Mouse (Mus musculus) gastrocnemius, postnatal 10 days (tissue): ENCODE data around the gene Fam102a. TPM values are rescaled to one million over a fixed set of nuclear protein-coding genes. Genes with fewer than 3 reads are reported as not detected.
"Not testable (repeated sequence)": the region's sequence is repeated elsewhere in the genome, so short reads cannot be mapped to it uniquely, and the experiment has no call there.

Experiments
- DNase-seq: peaks from one replicate; pipeline ENCODE4 v3.0.0; 2021; ENCODE audit warnings: mixed read lengths
- long read RNA-seq, 2 experiments: library from polyadenylated mRNA; stranded (forward); transcript quantifications; one replicate each; pipeline ENCODE4 v2.0.0; 2021
- total RNA-seq, 2 experiments: library from RNA; stranded (reverse); gene quantifications; 2 replicates each; pipeline ENCODE4 v1.2.3; 2021

Gene Fam102a
- total RNA-seq = 1 to 10 TPM; 5.5 to 8.6 TPM
- long read RNA-seq, experiment 1, full-length matches to known transcripts = 9 of 12 reads
- long read RNA-seq, experiment 1, partial matches to known transcripts = 0 of 12 reads
- long read RNA-seq, experiment 1, other reads (novel, unspliced or antisense) = 3 of 12 reads
- long read RNA-seq, experiment 2, full-length matches to known transcripts = 8 of 12 reads
- long read RNA-seq, experiment 2, partial matches to known transcripts = 2 of 12 reads
- long read RNA-seq, experiment 2, other reads (novel, unspliced or antisense) = 2 of 12 reads

DNA sequence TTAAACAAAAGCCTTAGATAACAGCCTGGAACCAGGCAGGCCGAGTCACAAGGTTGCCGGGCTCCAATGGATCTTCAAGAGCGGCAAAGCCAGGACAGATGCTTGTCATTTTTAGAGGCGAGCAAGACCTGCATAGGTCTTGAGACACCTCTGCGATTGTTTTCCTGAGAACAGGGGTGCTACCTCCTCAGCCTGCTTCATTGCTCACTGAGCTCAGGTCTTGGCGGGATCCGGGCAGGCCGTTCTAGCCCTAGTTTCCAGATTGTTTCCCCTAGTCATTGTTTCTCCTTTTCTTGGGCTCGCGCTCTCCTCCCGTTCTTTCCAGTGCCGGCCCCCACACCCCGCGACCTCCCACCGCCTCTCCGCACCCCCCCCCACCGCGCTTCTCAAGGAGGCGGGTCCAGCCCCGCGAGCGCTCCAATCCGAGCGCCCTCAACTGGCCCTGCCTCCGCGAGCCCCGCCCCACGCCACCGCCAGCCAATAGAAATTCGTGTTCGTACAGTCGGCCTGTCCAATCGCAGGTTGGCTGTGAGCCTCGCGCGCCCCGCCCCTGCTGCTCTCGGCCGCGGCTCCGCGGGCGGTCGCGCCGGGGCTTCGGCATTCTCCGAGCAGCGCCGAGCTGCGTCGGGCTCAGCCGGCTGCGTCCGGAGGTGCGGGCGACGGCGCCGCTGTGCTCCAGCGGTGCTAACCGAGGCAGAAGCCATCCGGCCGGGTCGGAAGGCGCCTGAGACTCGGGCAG lies at the start of gene Fam102a:
Fam102a (plus strand) TSS at position 600 of the 739 bp plus-strand sequence.
- peak; percentile 100 for DNase-seq

GRCm38 (mm10) chr2:32485751-32486150 lies 49.4 kb upstream of the Fam102a start:
- DNase-seq = no peak

GRCm38 (mm10) chr2:32486155-32486554 lies 49.0 kb upstream of the Fam102a start:
- no peak for DNase-seq

DNA sequence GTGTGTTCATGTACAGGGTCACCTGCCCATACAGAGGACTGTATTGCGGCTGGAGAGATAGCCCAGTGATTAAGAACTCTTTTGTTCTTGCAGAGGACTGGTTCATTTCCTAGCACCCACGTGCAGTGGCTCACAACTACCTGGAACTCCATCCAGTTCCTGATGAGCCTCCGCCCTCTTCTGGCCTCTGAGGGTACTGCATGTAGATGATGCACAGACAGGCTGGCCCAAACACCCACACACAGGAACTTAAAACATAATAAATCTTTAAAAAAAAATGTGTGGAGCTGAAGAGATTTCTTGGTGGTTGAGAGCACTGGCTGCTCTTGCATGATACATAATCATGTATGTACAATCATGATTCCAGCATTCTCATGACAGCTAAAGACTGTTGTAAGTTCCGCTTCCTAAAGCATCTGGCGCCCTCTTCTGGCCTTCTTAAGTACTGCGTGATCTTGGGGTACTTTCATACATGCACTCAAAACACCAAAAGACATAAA lies 48.0 kb upstream of the Fam102a start:
- peak; percentile 93 for DNase-seq

DNA sequence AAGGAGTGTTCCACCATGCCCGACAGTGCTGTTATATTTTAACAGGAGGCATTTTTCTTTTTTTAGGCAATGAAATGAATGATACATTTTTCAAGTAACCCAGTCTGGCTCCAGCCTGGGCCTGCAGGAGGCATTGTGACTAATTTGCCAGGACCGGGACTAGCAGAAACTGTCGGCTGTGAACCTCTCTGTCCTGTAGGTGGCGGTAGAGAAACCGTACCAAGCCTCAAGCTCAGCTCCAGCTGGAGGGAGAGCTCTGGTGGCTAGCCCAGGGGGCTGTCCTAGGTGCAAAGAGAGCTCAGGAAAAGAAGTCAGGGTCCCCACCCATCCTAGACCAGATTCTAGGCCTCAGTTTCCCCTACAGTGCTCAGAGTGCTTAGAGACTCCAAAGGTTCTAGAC lies 46.5 kb upstream of the Fam102a start:
- peak; percentile 76 for DNase-seq

GRCm38 (mm10) chr2:32490730-32491129 lies 44.4 kb upstream of the Fam102a start:
- DNase-seq = not testable (repeated sequence)

DNA sequence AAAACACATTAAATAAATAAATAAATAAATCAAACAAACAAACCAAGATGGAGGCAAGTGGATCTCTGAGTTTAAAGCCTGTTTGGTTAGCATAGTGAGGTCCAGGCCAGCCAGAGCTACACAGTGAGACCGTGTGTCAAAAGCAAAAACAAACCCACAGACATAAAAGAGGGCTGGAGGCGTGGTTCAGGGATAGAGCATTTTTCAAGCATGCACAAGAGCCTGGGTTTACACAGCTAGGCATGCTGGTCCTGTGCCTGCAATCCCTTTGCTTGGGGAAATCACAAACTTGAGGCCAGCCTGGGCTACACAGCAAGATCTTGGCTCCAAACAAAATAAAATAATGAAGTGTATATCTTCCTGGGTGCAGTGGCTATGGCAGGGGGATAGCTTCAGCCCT lies 42.5 kb upstream of the Fam102a start:
- no peak for DNase-seq

- no peak for DNase-seq
Observed at GRCm38 (mm10) chr2:32493301-32493701, 41.8 kb upstream of the Fam102a start.

DNA sequence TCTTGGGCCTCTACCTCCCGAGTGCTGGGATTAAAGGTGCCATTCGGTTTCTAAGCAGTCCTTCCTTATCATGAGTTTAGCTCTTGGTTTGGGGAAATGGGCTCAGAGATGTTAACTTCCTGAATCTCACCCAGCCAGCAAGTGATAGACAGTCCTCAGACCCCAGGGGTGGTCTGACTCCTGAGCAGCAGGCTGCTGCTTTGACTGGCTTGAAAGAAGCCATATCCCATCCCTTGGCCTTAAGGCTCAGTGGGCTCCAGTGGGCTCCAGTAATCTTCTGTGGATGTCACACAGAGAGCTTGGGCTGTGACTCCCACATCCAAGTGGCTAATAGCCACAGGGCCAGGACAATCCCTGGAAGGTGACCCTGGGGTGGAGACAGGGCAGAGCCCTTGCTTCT lies 40.6 kb upstream of the Fam102a start:
- DNase-seq = no peak

- DNase-seq = no peak
Observed at GRCm38 (mm10) chr2:32495185-32495726, 39.9 kb upstream of the Fam102a start.

DNA sequence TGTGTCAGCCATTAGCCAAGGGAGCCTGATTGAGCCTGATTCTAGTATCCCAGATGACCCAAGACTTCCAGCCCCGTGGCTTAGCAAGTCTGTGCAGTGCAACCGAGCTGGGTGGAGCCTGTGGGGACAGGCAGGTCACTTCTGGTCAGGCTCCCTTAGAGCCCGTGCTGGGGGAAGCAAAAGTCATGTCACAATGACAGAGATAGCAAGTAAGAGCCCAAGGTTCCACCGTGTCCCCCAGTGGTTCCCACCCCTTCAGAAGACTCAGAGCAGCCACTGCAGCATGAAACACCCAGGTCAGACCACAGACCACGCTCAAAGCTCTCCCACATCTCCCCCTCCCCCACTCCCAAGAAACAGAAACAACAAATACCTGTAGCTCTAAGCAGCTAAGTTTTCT lies 38.9 kb upstream of the Fam102a start:
- no peak for DNase-seq

DNA sequence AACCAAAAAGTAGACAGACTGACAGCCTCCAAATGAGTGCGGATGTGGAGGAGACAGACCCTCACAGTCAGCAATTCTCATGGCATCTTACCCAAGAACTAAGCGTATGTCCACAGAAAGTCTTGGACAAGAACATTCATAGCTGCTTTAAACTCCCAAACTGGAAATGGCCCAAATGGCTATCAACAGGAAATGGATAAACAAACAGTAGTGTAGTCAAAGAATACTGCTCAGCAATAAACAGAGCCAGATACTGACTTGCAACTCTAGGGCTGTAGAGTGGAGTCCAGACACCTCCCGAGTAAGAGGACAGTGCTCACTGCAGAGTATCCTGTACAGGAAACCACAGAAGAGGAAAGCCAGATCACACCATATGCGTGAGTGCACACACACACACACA lies 35.8 kb upstream of the Fam102a start:
- DNase-seq = no peak

- DNase-seq = no peak
Observed at GRCm38 (mm10) chr2:32500461-32500860, 34.7 kb upstream of the Fam102a start.

DNA sequence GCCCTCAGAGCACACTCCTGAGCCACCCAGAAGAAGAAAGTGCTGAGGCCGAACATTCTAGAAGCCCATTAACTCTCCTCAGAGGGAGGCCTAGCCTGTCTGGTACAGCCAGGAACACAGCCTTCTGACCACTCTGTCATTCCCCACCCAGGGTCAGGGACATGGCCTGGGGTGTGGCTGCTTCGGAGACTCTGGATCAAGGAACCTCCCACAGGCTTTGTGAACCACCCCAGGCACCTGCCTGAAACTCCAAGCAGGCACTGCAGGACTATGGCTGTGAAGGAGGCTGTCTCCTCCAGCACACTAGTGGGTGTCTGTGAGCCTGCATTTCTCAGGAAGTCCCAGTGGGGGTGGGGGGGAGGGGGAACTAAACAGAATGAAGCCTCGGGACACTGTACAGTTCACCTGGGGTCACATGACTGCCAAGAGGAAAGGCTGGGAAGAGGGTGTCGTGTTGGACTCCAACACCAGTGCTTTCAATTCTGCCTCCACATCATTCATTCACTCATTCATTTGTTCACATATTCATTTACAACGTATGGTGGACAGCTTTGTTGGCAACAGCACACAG lies 33.3 kb upstream of the Fam102a start:
- no peak for DNase-seq

GRCm38 (mm10) chr2:32502843-32503242 lies 32.3 kb upstream of the Fam102a start:
- no peak for DNase-seq

DNA sequence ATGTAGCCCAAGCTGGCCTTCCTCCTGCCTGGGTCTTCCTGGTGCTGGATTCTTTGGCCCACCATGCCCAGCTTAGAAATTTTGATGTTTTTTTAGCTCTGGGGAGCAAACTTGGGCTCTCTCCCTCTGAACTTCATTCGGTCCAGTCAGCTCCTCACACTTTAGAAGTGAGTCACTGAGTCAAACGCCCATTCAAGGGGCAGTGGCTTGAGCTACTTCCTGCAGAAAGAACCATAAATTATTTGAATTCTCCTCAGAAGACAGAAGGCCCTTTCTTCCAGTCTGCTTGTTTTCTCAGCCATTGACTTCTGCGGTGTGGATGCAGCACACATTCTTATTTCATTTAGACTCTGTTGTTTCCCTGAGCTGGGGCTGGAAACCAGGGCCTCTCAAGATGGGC lies 31.5 kb upstream of the Fam102a start:
- no peak for DNase-seq

GRCm38 (mm10) chr2:32505536-32505935 lies 29.6 kb upstream of the Fam102a start:
- no peak for DNase-seq

DNA sequence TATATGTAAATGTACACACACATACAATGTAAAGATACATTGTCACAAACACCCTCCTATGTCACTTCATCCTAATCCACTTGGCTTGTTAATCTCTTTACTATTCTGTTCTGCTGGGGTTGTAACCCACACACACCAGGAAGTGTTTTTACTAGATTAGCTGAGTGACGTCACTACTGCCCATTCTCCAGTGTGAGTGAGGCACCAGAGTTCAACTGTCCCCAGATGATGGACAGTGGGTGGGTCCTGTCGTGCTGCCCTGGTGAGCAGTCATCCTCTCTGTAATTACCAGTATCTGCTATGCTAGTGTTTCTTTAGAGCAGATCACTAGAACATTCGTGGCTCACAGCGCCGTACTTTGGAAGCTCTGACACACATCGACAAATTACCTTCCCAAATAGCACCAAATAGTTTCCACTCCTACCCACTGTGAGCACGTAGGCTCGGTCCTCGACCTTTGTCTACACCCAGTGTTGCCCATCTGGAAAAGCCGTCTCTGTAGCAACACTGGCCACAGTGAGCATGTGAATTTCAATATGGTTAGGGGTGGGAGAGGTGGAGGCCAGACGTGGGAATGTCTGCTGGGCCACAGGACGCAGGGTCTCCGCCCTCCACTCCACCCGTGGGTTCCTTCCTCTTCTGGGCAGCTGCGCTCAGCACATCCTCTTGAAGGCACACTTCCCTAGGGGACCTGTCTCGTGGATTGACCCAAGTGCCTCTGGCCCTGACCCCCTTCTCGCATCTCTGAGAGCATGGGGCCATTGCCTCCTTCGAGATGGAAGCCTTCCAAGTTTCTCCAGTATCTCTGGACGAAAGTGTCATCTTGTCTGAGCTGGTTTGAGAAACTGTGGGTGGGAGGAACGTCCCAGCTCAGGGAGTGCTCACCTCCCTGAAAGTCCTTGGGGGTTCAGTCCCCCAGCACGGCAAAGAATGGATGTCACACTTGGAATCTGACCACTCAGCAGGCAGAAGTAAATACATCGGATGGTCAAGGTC lies 28.2 kb upstream of the Fam102a start:
- DNase-seq = no peak

GRCm38 (mm10) chr2:32507906-32508305 lies 27.2 kb upstream of the Fam102a start:
- no peak for DNase-seq

GRCm38 (mm10) chr2:32509287-32509686 lies 25.8 kb upstream of the Fam102a start:
- DNase-seq = no peak

GRCm38 (mm10) chr2:32509896-32510295 lies 25.2 kb upstream of the Fam102a start:
- DNase-seq = no peak

DNA sequence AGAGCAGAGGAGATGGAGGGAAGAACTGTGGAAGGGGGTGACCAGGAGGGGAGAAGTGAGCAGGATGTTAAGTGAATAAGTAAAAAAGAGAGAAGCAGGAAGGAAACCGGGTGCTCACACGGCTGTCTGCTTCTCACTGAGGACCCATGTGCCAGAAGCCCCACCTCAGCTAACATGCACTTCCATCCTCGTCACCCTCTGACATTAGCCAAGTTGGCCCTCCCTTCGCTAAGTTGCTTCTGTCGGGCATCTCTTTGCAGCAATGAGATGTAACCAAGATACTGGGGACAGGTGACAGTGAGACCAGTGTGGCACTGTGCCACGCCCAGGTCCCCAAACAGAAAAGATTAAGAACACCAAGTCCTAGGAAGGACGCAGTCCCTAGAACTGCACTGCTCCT lies 22.5 kb upstream of the Fam102a start:
- no peak for DNase-seq
